Mouse (Mus musculus): ENCODE data around the gene Grid1. TPM values are rescaled to one million over a fixed set of nuclear protein-coding genes. Genes with fewer than 3 reads are reported as not detected.

The Grid1 gene
- polyA plus RNA-seq, 1 experiment from 2014 or later: 0.92 TPM

- Histone ChIP-seq H3K9me3 (replicated peaks; ENCODE audit: control insufficient read depth, low read length) (no peaks in the 10 kb centered on the region), H3K9ac (ENCODE audit: low read length) (no peak overlapping the region), H3K36me3 (ENCODE audit: control insufficient read depth, insufficient read depth, low read length) (no peaks in the 10 kb centered on the region), H3K4me3 (replicated peaks; ENCODE audit: low read length) (no peak overlapping the region), H3K4me1 (ENCODE audit: control insufficient read depth, insufficient read depth, low read length) (no peaks in the 10 kb centered on the region), H3K27me3 (ENCODE audit: control insufficient read depth, insufficient read depth, low read length) (no peaks in the 10 kb centered on the region), H3K4me2 (ENCODE audit: low read depth, low read length) (no peak overlapping the region), H3K27ac (ENCODE audit: low read length) (no peak overlapping the region)
- no peak for ATAC-seq (ENCODE audit: insufficient read depth, low FRiP score)
- WGBS: 72% methylated on average over 9 of the region's 9 CpGs
These were observed 101.4 kb downstream of the Grid1 start for GRCm38 (mm10) chr14:34921265-34921664.

GRCm38 (mm10) chr14:34925021-34925420, 105.1 kb downstream of the Grid1 start:
- Histone ChIP-seq H3K4me2 (ENCODE audit: low read depth, low read length) (no peak overlapping the region), H3K9me3 (replicated peaks; ENCODE audit: control insufficient read depth, low read length) (no peaks in the 10 kb centered on the region), H3K27me3 (ENCODE audit: control insufficient read depth, insufficient read depth, low read length) (no peaks in the 10 kb centered on the region), H3K27ac (ENCODE audit: low read length) (no peak overlapping the region), H3K9ac (ENCODE audit: low read length) (no peak overlapping the region), H3K4me1 (ENCODE audit: control insufficient read depth, insufficient read depth, low read length) (no peaks in the 10 kb centered on the region), H3K4me3 (replicated peaks; ENCODE audit: low read length) (no peak overlapping the region), H3K36me3 (ENCODE audit: control insufficient read depth, insufficient read depth, low read length) (no peaks in the 10 kb centered on the region)
- 61% methylated on average over 5 of the region's 5 CpGs for WGBS
- no peak for ATAC-seq (ENCODE audit: insufficient read depth, low FRiP score)

- H3K4me2 ChIP-seq (ENCODE audit: low read depth, low read length): no peak overlapping the region
- no peak overlapping the region for H3K27ac ChIP-seq (ENCODE audit: low read length)
- 82% methylated on average over 8 of the region's 8 CpGs for WGBS
- H3K9me3 ChIP-seq (replicated peaks; ENCODE audit: control insufficient read depth, low read length): no peaks in the 10 kb centered on the region
- ATAC-seq (ENCODE audit: insufficient read depth, low FRiP score): no peak
- H3K4me3 ChIP-seq (replicated peaks; ENCODE audit: low read length): no peak overlapping the region
- H3K27me3 ChIP-seq (ENCODE audit: control insufficient read depth, insufficient read depth, low read length): no peaks in the 10 kb centered on the region
- H3K36me3 ChIP-seq (ENCODE audit: control insufficient read depth, insufficient read depth, low read length): no peaks in the 10 kb centered on the region
- no peak overlapping the region for H3K9ac ChIP-seq (ENCODE audit: low read length)
- no peaks in the 10 kb centered on the region for H3K4me1 ChIP-seq (ENCODE audit: control insufficient read depth, insufficient read depth, low read length)
These were observed 110.3 kb downstream of the Grid1 start for GRCm38 (mm10) chr14:34930040-34930719.

- H3K27ac ChIP-seq (ENCODE audit: low read length): no peak overlapping the region
- WGBS: 35% methylated on average over 4 of the region's 4 CpGs
- no peak for ATAC-seq (ENCODE audit: insufficient read depth, low FRiP score)
These were observed 113.3 kb downstream of the Grid1 start for GRCm38 (mm10) chr14:34933197-34933596.

GRCm38 (mm10) chr14:34936192-34936770, 116.4 kb downstream of the Grid1 start:
- Histone ChIP-seq H3K4me3 (replicated peaks; ENCODE audit: low read length) (no peak overlapping the region), H3K9me3 (replicated peaks; ENCODE audit: control insufficient read depth, low read length) (no peaks in the 10 kb centered on the region), H3K4me2 (ENCODE audit: low read depth, low read length) (no peak overlapping the region), H3K4me1 (ENCODE audit: control insufficient read depth, insufficient read depth, low read length) (no peaks in the 10 kb centered on the region), H3K36me3 (ENCODE audit: control insufficient read depth, insufficient read depth, low read length) (no peaks in the 10 kb centered on the region), H3K27ac (ENCODE audit: low read length) (no peak overlapping the region), H3K27me3 (ENCODE audit: control insufficient read depth, insufficient read depth, low read length) (no peaks in the 10 kb centered on the region), H3K9ac (ENCODE audit: low read length) (no peak overlapping the region)
- 45% methylated on average over 13 of the region's 13 CpGs for WGBS
- ATAC-seq (ENCODE audit: insufficient read depth, low FRiP score): no peak

More at GRCm38 (mm10) chr14:34933197-34933596, 113.3 kb downstream of the Grid1 start:
- H3K4me1 ChIP-seq (ENCODE audit: control insufficient read depth, insufficient read depth, low read length): no peaks in the 10 kb centered on the region
- no peak overlapping the region for H3K4me3 ChIP-seq (replicated peaks; ENCODE audit: low read length)
- H3K36me3 ChIP-seq (ENCODE audit: control insufficient read depth, insufficient read depth, low read length): no peaks in the 10 kb centered on the region
- H3K9ac ChIP-seq (ENCODE audit: low read length): no peak overlapping the region
- H3K4me2 ChIP-seq (ENCODE audit: low read depth, low read length): no peak overlapping the region
- H3K27me3 ChIP-seq (ENCODE audit: control insufficient read depth, insufficient read depth, low read length): no peaks in the 10 kb centered on the region
- H3K9me3 ChIP-seq (replicated peaks; ENCODE audit: control insufficient read depth, low read length): no peaks in the 10 kb centered on the region

GRCm38 (mm10) chr14:34944390-34944979, 124.6 kb downstream of the Grid1 start:
- WGBS: 79% methylated on average over 14 of the region's 14 CpGs
- Histone ChIP-seq H3K9me3 (replicated peaks; ENCODE audit: control insufficient read depth, low read length) (no peaks in the 10 kb centered on the region), H3K27me3 (ENCODE audit: control insufficient read depth, insufficient read depth, low read length) (no peaks in the 10 kb centered on the region), H3K4me2 (ENCODE audit: low read depth, low read length) (no peak overlapping the region), H3K4me3 (replicated peaks; ENCODE audit: low read length) (no peak overlapping the region), H3K36me3 (ENCODE audit: control insufficient read depth, insufficient read depth, low read length) (no peaks in the 10 kb centered on the region), H3K27ac (ENCODE audit: low read length) (no peak overlapping the region), H3K9ac (ENCODE audit: low read length) (no peak overlapping the region), H3K4me1 (ENCODE audit: control insufficient read depth, insufficient read depth, low read length) (no peaks in the 10 kb centered on the region)
- no peak for ATAC-seq (ENCODE audit: insufficient read depth, low FRiP score)

GRCm38 (mm10) chr14:34945471-34946313, 125.8 kb downstream of the Grid1 start:
- no peak overlapping the region for H3K4me2 ChIP-seq (ENCODE audit: low read depth, low read length)
- no peaks in the 10 kb centered on the region for H3K4me1 ChIP-seq (ENCODE audit: control insufficient read depth, insufficient read depth, low read length)
- no peaks in the 10 kb centered on the region for H3K27me3 ChIP-seq (ENCODE audit: control insufficient read depth, insufficient read depth, low read length)
- no peak overlapping the region for H3K4me3 ChIP-seq (replicated peaks; ENCODE audit: low read length)
- H3K36me3 ChIP-seq (ENCODE audit: control insufficient read depth, insufficient read depth, low read length): no peaks in the 10 kb centered on the region
- H3K9ac ChIP-seq (ENCODE audit: low read length): no peak overlapping the region
- H3K27ac ChIP-seq (ENCODE audit: low read length): no peak overlapping the region
- 85% methylated on average over 17 of the region's 17 CpGs for WGBS
- no peaks in the 10 kb centered on the region for H3K9me3 ChIP-seq (replicated peaks; ENCODE audit: control insufficient read depth, low read length)
- ATAC-seq (ENCODE audit: insufficient read depth, low FRiP score): peak; percentile 60; the same call in 1 of the 2 replicates

- no peak overlapping the region for H3K9ac ChIP-seq (ENCODE audit: low read length)
- 83% methylated on average over 2 of the region's 2 CpGs for WGBS
These were observed 126.3 kb downstream of the Grid1 start for GRCm38 (mm10) chr14:34946314-34946583.

GRCm38 (mm10) chr14:34948249-34948648, 128.3 kb downstream of the Grid1 start:
- no peaks in the 10 kb centered on the region for H3K36me3 ChIP-seq (ENCODE audit: control insufficient read depth, insufficient read depth, low read length)
- no peak overlapping the region for H3K27ac ChIP-seq (ENCODE audit: low read length)
- H3K9ac ChIP-seq (ENCODE audit: low read length): no peak overlapping the region
- no peak for ATAC-seq (ENCODE audit: insufficient read depth, low FRiP score)
- no peaks in the 10 kb centered on the region for H3K4me1 ChIP-seq (ENCODE audit: control insufficient read depth, insufficient read depth, low read length)
- no peak overlapping the region for H3K4me3 ChIP-seq (replicated peaks; ENCODE audit: low read length)
- no peaks in the 10 kb centered on the region for H3K27me3 ChIP-seq (ENCODE audit: control insufficient read depth, insufficient read depth, low read length)
- 72% methylated on average over 6 of the region's 6 CpGs for WGBS
- no peaks in the 10 kb centered on the region for H3K9me3 ChIP-seq (replicated peaks; ENCODE audit: control insufficient read depth, low read length)
- H3K4me2 ChIP-seq (ENCODE audit: low read depth, low read length): no peak overlapping the region

More at GRCm38 (mm10) chr14:34946314-34946583, 126.3 kb downstream of the Grid1 start:
- H3K27ac ChIP-seq (ENCODE audit: low read length): no peak overlapping the region
- no peaks in the 10 kb centered on the region for H3K9me3 ChIP-seq (replicated peaks; ENCODE audit: control insufficient read depth, low read length)
- ATAC-seq (ENCODE audit: insufficient read depth, low FRiP score): no peak
- H3K4me1 ChIP-seq (ENCODE audit: control insufficient read depth, insufficient read depth, low read length): no peaks in the 10 kb centered on the region
- H3K4me2 ChIP-seq (ENCODE audit: low read depth, low read length): no peak overlapping the region
- no peak overlapping the region for H3K4me3 ChIP-seq (replicated peaks; ENCODE audit: low read length)
- no peaks in the 10 kb centered on the region for H3K36me3 ChIP-seq (ENCODE audit: control insufficient read depth, insufficient read depth, low read length)
- H3K27me3 ChIP-seq (ENCODE audit: control insufficient read depth, insufficient read depth, low read length): no peaks in the 10 kb centered on the region

All from stomach, embryonic 16.5 days (tissue).